Mouse (Mus musculus) heart, embryonic 16.5 days (tissue): ENCODE measurements at regions not wholly inside any gene's neighbourhood (a gene's known extent, or its start where the extent isn't known, plus 50 kb on each side); places are given as distances from the start of the nearest gene placed in this dataset.

Experiments
- ATAC-seq: fragments of 200-750 bp; cut with Nextera tagmentation; replicated peaks from 2 replicates; pipeline ENCODE4 v1.8.0; 2017; ENCODE audit warnings: moderate number of reproducible peaks; ENCODE audit not compliant: insufficient read depth, low FRiP score; ENCODE audit errors: extremely low read depth
- H3K27ac ChIP-seq: fragments of 300-500 bp; sonication (generic); 2 replicates; pipeline ENCODE4 v1.5.1; 2014; ENCODE audit warnings: mild to moderate bottlenecking, low read length, control low read depth, moderate library complexity
- H3K27me3 ChIP-seq: fragments of 300-500 bp; sonication (generic); 2 replicates; pipeline ENCODE4 v1.6.1; 2014; ENCODE audit warnings: low read length, mixed read lengths; ENCODE audit not compliant: control insufficient read depth, insufficient read depth
- H3K36me3 ChIP-seq: fragments of 300-500 bp; sonication (generic); 2 replicates; pipeline ENCODE4 v1.6.1; 2014; ENCODE audit not compliant: control insufficient read depth, insufficient read depth
- H3K4me1 ChIP-seq: fragments of 300-500 bp; sonication (generic); 2 replicates; pipeline ENCODE4 v1.6.1; 2014; ENCODE audit warnings: low read length, mixed read lengths; ENCODE audit not compliant: control insufficient read depth, insufficient read depth
- H3K4me2 ChIP-seq: fragments of 300-500 bp; sonication (generic); 2 replicates; pipeline ENCODE4 v1.6.1; 2014; ENCODE audit warnings: low read depth, mild to moderate bottlenecking, control low read depth, low read length
- H3K4me3 ChIP-seq: fragments of 300-500 bp; sonication (generic); 2 replicates; pipeline ENCODE4 v1.5.1; 2014; ENCODE audit warnings: mild to moderate bottlenecking, control low read depth, low read length
- H3K9ac ChIP-seq: fragments of 300-500 bp; sonication (generic); 2 replicates; pipeline ENCODE4 v1.6.1; 2014; ENCODE audit warnings: low read length, control low read depth
- H3K9me3 ChIP-seq: fragments of 300-500 bp; sonication (generic); replicated peaks from 2 replicates; pipeline ENCODE4 v1.6.1; 2016; ENCODE audit warnings: low read length; ENCODE audit not compliant: control insufficient read depth
- WGBS: fragments of 180-500 bp; shearing (Covaris S2); extraction: QIAGEN DNeasy Blood & Tissue Kit; methylation state at CpG from one replicate; pipeline ENCODE4 v1.1.7; 2014; 5-methylcytosine and 5-hydroxymethylcytosine counted together

DNA sequence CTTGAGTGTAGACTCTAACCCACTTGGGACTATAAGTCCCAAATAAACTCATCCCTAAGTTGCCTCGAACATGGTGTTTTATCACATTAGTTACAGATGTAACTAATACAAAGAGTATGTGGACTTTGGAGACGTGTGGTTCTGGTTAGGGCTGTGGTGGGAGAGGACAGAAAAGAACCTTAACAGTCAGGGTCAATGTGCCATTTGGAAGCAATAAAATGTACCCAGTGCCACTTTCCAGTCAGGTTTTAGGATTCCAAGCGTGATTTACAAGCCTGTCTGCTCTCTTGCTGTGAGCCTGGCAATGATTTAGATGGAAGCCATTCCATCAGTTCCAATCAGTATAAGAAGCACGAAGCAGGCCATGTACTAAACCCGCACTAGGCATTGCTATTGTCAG, 65.2 kb upstream of the D16Ertd472e start:
- WGBS, result 80% methylated on average over 5 of the region's 5 CpGs
- Histone ChIP-seq H3K4me2 (no peak overlapping the region), H3K36me3 (no peaks in the 10 kb centered on the region), H3K9me3 (no peaks in the 10 kb centered on the region), H3K27me3 (no peaks in the 10 kb centered on the region), H3K4me3 (no peak overlapping the region), H3K9ac (no peak overlapping the region), H3K4me1 (no peaks in the 10 kb centered on the region), H3K27ac (no peak overlapping the region)
- no peak for ATAC-seq

GRCm38 (mm10) chr16:78641205-78641604, 64.7 kb upstream of the D16Ertd472e start:
- WGBS, result 77% methylated on average over 3 of the region's 3 CpGs
- Histone ChIP-seq H3K9me3 (no peaks in the 10 kb centered on the region), H3K4me2 (no peak overlapping the region), H3K36me3 (no peaks in the 10 kb centered on the region), H3K27ac (no peak overlapping the region), H3K9ac (no peak overlapping the region), H3K4me3 (no peak overlapping the region), H3K4me1 (no peaks in the 10 kb centered on the region), H3K27me3 (no peaks in the 10 kb centered on the region)
- ATAC-seq, result no peak

DNA sequence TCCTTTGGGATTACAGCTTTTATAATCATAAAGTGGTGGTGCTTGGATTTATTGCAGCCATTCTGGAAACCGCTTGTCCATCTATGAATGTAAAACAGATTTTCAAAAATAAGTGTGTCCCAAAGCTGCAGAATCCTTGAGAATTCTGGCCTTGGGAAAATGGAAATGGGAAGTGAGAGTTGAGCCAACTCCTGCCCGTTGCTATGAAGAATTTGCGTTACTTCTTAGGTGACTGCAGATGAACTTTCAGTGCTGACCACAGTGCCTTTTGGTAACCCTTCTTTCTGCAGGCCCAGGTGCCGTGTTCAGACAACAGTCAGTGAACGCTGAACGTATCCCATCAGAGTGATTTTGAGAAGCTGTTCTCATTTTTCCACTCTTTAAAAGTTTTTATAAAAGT, 60.9 kb upstream of the D16Ertd472e start:
- WGBS, result 87% methylated on average over 6 of the region's 6 CpGs
- no peaks in the 10 kb centered on the region for H3K27me3 ChIP-seq
- ATAC-seq, result no peak

GRCm38 (mm10) chr16:78637015-78637414, 60.5 kb upstream of the D16Ertd472e start:
- no peak overlapping the region for H3K4me2 ChIP-seq
- H3K9ac ChIP-seq, result no peak overlapping the region
- H3K36me3 ChIP-seq, result no peaks in the 10 kb centered on the region
- no peak overlapping the region for H3K27ac ChIP-seq
- no peaks in the 10 kb centered on the region for H3K4me1 ChIP-seq
- H3K27me3 ChIP-seq, result no peaks in the 10 kb centered on the region
- no peak for ATAC-seq
- 34% methylated on average over 5 of the region's 5 CpGs for WGBS
- H3K4me3 ChIP-seq, result no peak overlapping the region
- no peaks in the 10 kb centered on the region for H3K9me3 ChIP-seq

More for the DNA sequence above, 60.9 kb upstream of the D16Ertd472e start:
- Histone ChIP-seq H3K4me1 (no peaks in the 10 kb centered on the region), H3K4me3 (no peak overlapping the region), H3K9me3 (no peaks in the 10 kb centered on the region), H3K36me3 (no peaks in the 10 kb centered on the region), H3K27ac (no peak overlapping the region), H3K4me2 (no peak overlapping the region), H3K9ac (no peak overlapping the region)

- no peaks in the 10 kb centered on the region for H3K36me3 ChIP-seq
- H3K4me2 ChIP-seq, result no peak overlapping the region
- H3K9ac ChIP-seq, result no peak overlapping the region
- no peak overlapping the region for H3K27ac ChIP-seq
- H3K4me3 ChIP-seq, result no peak overlapping the region
- 85% methylated on average over 5 of the region's 5 CpGs for WGBS
- H3K9me3 ChIP-seq, result no peaks in the 10 kb centered on the region
- no peaks in the 10 kb centered on the region for H3K4me1 ChIP-seq
- no peak for ATAC-seq
- no peaks in the 10 kb centered on the region for H3K27me3 ChIP-seq
Observed at GRCm38 (mm10) chr16:78635774-78636173, 59.3 kb upstream of the D16Ertd472e start.

DNA sequence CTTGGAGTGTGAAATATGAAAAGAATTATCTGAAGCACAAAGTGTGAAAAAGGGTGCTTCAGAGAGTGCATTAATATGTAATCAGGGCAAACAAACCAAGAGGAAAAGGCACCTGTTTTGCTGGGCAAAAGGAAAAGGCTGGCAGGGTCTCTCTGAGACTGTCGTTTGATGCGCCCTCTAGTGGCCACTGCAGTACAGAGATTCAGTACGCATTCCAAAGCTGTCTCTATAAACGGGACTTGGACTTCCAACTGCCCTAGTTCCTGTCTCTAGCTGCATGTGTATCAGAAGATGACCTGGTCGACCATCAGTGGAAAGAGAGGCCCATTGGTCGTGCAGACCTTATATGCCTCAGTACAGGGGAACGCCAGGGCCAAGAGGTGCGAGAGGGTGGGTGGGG, 58.7 kb upstream of the D16Ertd472e start:
- Histone ChIP-seq H3K4me1 (no peaks in the 10 kb centered on the region), H3K36me3 (no peaks in the 10 kb centered on the region), H3K27ac (no peak overlapping the region), H3K9me3 (no peaks in the 10 kb centered on the region), H3K4me2 (no peak overlapping the region), H3K4me3 (no peak overlapping the region), H3K9ac (no peak overlapping the region), H3K27me3 (no peaks in the 10 kb centered on the region)
- no peak for ATAC-seq
- 19% methylated on average over 8 of the region's 8 CpGs for WGBS

DNA sequence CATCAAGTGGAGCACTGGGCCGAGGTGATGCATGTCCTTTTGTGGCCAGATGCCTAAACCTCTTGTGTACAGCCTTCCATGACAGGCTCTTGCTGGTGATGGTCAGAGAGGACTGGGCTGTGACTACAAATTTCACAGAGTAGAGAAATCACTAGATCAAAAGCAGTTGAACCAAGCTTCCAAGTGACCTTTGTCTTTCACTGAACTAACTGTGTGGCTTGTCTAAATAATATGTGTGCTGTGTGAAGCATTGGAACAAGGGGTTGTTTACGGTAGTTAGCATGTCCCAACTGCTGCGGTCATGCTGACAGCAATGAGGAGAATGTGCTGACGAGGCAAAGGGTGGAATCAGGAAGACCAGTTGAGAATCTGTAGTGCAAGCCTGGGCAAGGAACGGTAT, 55.3 kb upstream of the D16Ertd472e start:
- no peak overlapping the region for H3K9ac ChIP-seq
- WGBS, result 54% methylated on average over 5 of the region's 5 CpGs
- no peaks in the 10 kb centered on the region for H3K4me1 ChIP-seq
- no peaks in the 10 kb centered on the region for H3K27me3 ChIP-seq
- no peaks in the 10 kb centered on the region for H3K9me3 ChIP-seq
- no peak overlapping the region for H3K27ac ChIP-seq
- ATAC-seq, result no peak
- H3K4me3 ChIP-seq, result no peak overlapping the region
- H3K4me2 ChIP-seq, result no peak overlapping the region
- H3K36me3 ChIP-seq, result no peaks in the 10 kb centered on the region

DNA sequence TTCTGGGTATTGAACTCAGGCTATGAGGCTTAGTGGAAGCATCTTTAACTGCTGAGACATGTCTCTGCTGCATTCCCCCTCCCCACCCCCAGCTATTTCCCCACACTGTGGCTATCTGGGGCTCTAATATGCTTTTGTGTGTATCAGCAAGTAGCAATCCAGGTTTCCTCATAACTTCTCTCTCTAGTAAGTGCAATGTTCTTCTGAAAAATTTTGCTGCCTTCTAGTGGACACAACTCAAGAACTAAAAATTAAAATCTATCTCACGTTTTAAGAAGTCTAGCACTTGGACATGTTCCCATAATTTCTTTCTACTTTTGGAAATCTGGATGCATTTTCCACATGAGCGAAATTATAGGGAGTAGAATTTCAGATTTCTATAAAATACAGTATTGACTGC, 50.3 kb upstream of the D16Ertd472e start:
- H3K4me1 ChIP-seq, result no peaks in the 10 kb centered on the region
- no peaks in the 10 kb centered on the region for H3K27me3 ChIP-seq
- no peak overlapping the region for H3K27ac ChIP-seq
- 40% methylated on average over 2 of the region's 2 CpGs for WGBS
- no peak for ATAC-seq
- no peaks in the 10 kb centered on the region for H3K9me3 ChIP-seq
- no peak overlapping the region for H3K4me2 ChIP-seq
- no peaks in the 10 kb centered on the region for H3K36me3 ChIP-seq
- H3K9ac ChIP-seq, result no peak overlapping the region
- H3K4me3 ChIP-seq, result no peak overlapping the region
